Mouse (Mus musculus): ENCODE measurements around the gene Ddx59.

Gene Ddx59

DNA sequence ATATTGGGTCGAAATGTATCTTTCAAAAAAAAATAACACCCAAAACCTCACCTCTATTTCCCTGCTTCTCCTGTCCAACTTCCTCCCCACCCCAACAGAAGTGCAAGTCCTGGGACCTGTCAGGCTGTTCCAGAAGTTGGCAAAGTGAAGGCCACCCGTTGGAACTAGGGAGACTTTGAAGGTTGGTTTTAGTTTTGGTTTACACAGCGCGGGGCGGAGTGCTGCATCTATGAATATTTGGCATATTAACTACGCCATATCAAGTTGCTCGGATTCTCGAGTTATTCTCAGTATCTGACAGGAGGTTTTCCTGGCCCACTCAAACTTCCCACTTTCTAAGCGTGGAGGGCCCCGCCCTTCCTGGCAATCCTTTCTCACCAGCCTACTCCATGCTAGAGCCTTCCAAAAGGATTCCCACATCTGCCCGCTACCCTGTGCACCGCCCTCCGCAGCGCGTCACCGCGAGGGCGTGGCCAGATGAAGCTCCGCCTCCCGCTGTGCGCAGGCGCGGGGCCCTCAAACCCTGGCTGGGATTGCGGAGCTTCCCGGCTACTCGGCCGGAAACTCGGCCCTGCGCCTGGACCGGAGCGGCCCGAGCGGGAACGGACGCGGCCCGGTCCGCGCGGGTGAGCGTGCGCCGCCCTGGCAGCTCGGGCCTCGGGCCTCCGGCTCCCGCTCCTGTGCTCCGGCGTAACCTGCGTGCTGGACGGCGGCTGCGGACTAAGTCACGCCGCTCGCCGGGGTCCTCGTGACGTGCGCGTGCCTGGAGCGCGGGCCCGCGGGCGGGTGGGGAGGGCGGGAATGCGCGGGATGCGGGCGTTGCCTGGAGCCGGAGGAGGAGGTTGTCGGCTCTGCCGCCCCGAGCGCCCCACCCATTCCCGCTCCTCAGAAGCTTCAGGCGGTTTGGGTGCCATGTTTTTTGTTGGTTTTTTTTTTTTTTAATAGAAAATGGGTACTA is at the start of gene Ddx59:
Gene Ddx59, plus strand, starts transcription at position 474 of the 958 bp plus-strand sequence.
- in situ Hi-C loops (cut with MboI, MseI): no loop called here

GRCm38 (mm10) chr1:136365986-136366385 is 49.1 kb upstream of the Ddx59 start:
- in situ Hi-C loops (cut with MboI, MseI): loop anchor here (10.0 kb wide), 1 partner anchor 1711 kb away; no protein-coding TSS in a partner anchor

GRCm38 (mm10) chr1:136379261-136379660 is 35.8 kb upstream of the Ddx59 start:
- in situ Hi-C loops (cut with MboI, MseI): no loop called here

DNA sequence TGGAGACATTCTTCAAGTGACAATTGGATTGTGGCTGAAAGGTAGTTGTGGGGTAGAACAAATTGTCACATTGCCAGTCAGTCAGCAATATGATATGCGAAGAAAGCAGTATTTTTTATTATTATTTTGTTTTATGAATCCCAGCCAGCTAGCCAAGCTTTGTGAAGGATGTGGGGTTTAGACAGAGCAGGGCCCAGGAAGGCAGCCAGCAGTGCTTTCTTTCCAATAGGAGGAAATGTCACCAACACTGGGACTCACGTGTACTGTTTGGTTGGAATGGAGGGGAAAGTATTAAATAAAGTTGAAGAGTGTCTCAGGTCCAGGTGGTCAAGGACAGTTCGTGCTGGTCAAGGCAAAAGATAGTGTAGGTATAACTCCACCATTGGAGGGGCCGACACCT is 34.9 kb upstream of the Ddx59 start:
- in situ Hi-C loops (cut with MboI, MseI): no loop called here

GRCm38 (mm10) chr1:136380606-136381005 is 34.5 kb upstream of the Ddx59 start:
- in situ Hi-C loops (cut with MboI, MseI): no loop called here

- in situ Hi-C loops (cut with MboI, MseI): no loop called here
Observed at GRCm38 (mm10) chr1:136381169-136381568, 33.9 kb upstream of the Ddx59 start.

DNA sequence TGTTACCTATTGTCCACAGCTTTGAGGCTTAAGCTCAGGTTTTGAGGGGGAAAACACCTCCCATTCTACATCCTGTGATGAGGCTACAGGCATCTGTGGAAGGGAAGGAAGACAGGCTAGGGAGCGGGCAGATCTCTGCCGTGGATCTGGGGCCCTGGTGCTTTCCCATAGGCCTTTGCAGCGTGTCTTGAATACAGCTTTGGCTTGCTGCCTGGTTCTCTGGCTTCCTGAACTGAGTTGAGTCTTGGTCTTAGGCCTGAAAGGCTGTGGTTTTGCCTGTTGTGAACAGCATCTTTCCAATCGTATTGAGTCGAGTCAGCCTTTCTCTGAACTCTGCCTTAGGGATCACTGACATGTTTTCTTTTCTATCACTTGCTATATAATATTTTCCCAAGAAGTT is 33.5 kb upstream of the Ddx59 start:
- in situ Hi-C loops (cut with MboI, MseI): no loop called here

DNA sequence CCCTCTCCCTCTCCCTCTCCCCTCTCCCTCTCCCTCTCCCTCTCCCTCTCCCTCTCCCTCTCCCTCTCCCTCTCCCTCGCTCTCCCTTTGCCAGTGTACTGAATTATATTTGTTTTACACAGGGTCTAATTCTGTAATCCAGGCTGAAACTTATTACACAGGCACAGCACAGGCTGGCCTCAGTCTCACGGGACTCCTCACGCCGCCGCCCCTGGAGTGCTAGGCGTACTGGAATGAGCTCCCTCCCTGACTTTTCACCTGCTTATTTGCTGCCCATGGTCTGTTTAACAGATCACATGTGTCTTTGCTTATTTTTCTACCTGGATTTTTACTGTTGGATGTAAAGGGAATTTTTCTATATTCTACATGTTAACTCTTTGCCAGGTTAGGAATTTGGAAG is 28.2 kb upstream of the Ddx59 start:
- in situ Hi-C loops (cut with MboI, MseI): no loop called here

DNA sequence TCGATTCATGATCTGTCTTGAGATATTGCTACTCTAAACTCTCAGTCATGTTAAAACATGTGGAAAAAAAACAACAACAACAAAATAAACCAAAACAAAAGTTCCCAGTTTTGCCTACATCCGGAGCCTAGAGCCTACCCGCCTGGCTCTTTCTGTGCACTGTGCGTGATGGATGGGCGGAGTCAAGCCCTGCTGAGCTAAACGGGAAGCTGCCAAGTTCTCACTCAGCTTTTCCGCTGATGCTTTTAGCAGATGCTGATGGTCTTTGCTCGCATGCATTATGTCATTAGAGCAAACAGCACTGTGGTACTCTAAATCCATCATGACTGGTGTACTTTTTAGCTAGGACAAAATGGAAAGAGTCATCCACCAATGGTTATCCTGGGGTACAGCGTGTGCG is 20.6 kb upstream of the Ddx59 start:
- in situ Hi-C loops (cut with MboI, MseI): no loop called here

DNA sequence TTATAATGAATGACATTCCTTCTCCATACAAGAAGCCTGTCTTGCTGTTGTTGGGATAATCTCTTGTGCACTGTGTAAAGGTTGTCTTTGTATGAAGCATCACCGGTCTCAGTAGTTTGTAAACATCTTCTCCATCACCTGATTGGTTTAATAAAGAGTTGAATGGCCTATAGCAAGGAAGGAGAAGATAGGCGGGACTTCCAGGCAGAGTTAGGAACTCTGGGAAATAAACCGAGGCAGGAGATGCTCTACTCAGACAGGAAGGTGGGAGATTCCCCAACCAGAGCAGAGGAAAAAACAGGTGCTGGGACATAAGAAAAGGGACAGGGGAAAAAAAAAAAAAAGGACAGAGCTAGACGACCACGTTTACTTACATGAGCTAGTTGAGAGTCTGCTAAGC is 20.0 kb upstream of the Ddx59 start:
- in situ Hi-C loops (cut with MboI, MseI): no loop called here

GRCm38 (mm10) chr1:136401281-136401680 is 13.8 kb upstream of the Ddx59 start:
- in situ Hi-C loops (cut with MboI, MseI): no loop called here

DNA sequence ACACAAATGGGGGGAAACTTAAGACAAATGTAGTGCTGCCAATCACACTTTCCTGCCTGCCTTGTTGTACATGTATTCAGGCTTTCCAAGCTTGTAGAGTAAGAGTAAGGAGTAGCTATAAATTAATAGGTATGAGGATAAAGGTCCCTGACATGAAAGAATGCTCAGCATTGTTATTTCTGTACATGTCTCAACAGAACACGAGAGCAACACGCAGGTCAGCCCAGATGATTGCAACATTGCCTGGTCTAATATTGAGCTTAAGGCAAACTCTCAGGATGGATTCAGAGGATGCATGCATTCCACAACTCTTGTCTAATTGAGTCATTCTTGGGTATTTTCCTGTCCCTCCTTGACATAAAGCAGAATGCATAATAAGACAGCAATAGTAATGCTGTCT is 5.4 kb upstream of the Ddx59 start:
- in situ Hi-C loops (cut with MboI, MseI): no loop called here

- in situ Hi-C loops (cut with MboI, MseI): no loop called here
Observed at GRCm38 (mm10) chr1:136415756-136416126, 670 bp downstream of the Ddx59 start.

DNA sequence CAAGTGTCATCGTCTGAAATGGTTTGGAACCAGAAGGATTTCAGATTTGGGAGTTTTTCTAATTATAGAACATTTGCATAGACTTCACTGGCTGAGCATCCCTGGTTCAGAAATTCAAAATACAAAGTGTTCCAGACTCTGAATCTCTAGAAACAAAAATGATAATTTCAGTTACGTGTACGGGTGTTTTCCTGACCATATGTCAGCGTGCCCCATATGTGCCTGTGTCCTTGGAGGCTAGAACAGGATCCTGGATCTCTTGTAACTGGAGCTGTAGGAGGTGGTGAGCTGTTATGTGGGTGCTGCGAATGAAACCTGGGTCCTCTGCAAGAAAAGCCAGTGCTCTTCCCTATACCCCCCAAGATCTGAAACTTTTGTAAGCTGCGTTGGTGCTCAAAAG is 3.3 kb downstream of the Ddx59 start:
- in situ Hi-C loops (cut with MboI, MseI): no loop called here

DNA sequence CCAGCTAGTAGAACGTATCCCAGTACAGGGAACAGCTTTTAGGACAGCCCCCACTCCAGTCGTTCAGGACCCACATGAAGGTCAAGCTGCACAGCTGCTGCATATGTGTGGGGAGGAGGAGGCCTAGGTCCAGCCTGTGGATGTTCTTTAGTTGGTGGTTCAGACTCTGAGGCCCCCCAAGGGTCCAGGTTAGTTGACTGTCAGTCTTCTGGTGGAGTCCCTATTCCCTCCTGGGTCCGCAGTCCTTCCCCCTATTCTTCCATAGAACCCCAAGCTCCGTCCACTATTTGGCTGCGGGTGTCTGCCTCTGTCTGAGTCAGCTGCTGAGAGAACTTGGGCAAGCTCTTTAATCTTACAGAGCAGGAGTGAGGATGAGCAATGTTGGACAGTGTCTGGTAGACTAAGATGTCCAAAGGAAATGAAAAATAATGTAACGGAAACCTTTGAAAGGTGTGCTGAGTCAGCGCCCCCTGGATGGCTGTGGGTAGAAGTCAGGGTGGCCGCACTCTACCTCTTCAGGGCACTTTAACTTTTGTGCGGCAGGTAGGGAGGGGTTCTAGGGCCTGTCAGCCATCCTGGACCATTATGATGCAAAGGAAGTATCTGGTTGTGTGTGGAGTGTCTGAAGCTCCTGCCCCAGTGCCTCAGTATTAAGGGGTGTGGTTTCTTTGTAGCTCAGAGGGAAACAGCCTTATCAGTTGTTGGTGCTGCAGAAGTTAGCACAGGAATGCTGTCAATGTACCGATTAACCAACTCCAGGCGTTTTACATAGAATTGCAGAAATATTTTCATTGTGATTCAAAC is 12.3 kb downstream of the Ddx59 start:
- in situ Hi-C loops (cut with MboI, MseI): no loop called here

DNA sequence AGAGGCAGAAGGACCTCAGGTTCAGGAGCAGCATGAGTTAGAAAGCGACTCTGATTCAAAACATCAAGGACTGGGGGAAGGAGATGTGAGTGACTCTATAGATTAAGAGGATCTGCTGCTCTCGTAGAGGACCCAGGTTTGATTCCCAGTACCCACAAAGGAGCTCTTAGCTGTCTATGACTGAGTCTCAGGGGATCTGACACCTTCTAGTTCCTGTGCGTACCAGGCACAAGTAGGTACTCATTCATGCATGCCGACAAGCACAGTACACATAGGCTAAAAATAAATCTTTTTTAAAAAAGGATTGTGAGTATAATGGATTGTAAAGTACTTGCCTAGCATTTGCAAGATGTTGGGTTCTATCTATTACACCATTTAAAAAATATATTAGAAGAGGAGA is 13.9 kb downstream of the Ddx59 start:
- in situ Hi-C loops (cut with MboI, MseI): no loop called here

- in situ Hi-C loops (cut with MboI, MseI): no loop called here
Observed at GRCm38 (mm10) chr1:136430126-136430818, 15.2 kb downstream of the Ddx59 start.

- in situ Hi-C loops (cut with MboI, MseI): no loop called here
Observed at GRCm38 (mm10) chr1:136440741-136441140, 25.7 kb downstream of the Ddx59 start.

- in situ Hi-C loops (cut with MboI, MseI): no loop called here
Observed at GRCm38 (mm10) chr1:136442809-136443208, 27.7 kb downstream of the Ddx59 start.

- in situ Hi-C loops (cut with MboI, MseI): no loop called here
Observed at GRCm38 (mm10) chr1:136444555-136445255, 29.6 kb downstream of the Ddx59 start.

DNA sequence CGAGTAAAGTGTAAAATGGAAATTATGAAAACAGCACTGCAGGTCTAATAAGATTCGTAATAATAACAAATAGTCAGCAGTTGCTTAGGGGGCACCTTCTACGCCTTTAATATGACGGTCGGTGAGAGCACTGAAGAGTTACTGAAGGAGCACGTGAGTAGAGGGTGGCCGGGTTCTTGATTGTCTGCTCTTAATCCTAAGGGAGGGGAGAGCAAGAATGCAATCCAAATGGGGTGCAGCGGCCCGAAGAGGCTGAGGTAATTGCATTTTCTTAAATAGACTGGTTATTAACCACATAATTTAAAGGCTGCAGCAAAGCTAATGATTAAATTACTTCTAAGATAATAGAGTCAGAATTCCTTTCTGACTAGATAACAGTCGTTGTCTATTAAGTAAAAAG is 31.9 kb downstream of the Ddx59 start:
- in situ Hi-C loops (cut with MboI, MseI): no loop called here
